Mouse (Mus musculus) cerebellum, adult (tissue): ENCODE data around the gene Gprc5d.

Experiments
- ATAC-seq: cut with Nextera tagmentation; 2 replicates; pipeline ENCODE4 v1.9.2; 2017; ENCODE audit warnings: mild to moderate bottlenecking, moderate library complexity, mixed read lengths; ENCODE audit not compliant: insufficient number of reproducible peaks, low FRiP score, low TSS enrichment

Gene Gprc5d

DNA sequence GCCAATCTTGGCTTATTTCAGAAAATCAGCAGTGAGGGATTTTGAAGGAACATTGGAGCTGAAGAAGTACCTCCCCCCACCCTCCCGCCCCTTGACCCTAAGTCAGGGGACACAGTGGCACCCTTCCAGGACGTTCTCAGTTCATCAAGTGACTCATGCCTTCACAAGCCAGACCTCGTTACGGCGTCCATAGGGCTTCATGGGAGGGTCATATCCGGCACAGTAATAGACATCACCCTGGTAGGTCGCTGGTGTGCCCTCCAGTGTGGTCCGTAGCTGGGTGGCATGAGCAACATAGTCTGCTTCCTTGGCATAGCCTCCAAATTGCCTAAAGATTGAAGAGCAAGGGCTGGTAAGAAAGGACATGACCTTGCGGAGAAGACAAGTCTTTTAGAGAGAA lies 19.7 kb upstream of the Gprc5d start:
- no peak for ATAC-seq

- ATAC-seq = no peak
These were observed 18.5 kb upstream of the Gprc5d start for GRCm38 (mm10) chr6:135136439-135137161.

DNA sequence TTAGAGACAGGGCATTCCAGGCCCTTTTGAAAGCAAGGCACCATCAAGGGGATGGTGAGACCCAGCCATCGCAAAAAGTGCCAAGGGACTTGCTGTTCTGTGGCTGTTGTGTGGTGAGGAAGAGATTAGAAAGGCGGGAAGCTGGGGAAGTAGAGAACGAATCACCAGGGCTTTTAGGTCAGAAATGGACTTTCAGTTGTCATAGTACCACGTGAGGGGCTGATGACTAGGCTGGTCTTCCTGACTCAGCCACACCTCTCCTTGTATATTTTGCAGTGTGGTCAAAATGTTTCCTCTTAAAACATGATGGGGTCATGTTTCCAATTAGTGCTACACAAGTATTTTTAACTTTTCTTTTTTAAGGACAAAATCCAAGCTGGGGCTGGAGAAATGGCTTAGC lies 17.7 kb upstream of the Gprc5d start:
- ATAC-seq = no peak

DNA sequence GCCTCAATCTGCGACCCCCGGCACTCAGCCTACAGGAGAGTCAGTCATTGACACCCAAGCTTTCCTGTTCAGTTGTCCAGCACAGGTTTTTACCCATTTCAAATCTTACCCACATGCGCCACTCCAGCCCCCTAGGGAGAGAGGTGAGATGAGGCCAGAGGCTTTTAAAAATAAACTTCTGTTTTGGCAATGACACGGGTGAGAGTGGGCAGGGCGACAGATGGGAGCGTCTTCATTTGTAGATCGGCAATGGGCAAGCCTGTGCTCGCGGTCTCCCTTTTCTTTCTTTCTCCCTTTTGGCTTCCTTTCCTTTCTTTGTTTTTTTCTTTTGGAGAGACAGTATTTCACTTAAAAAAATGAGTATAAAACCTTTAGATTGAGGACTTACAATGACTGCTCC lies 15.4 kb upstream of the Gprc5d start:
- no peak for ATAC-seq

DNA sequence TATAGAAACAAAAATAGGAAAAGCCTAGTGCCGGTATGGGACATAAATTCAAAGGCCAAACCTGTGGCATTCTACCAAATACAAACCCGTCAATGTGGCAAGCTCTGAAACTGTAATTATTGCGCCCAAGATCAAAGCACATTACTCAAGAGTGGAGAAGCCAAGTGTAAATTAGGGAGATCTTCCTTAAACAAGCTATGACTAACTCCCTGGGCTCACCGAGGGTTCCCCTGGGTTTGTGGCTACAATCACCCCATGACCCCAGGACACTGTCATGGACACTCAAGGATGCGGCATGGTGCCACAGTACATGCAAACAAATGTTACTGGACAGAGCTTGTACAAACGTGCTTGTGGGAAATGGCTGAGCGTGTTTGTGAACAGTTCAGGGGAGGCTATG lies 15.0 kb upstream of the Gprc5d start:
- no peak for ATAC-seq

DNA sequence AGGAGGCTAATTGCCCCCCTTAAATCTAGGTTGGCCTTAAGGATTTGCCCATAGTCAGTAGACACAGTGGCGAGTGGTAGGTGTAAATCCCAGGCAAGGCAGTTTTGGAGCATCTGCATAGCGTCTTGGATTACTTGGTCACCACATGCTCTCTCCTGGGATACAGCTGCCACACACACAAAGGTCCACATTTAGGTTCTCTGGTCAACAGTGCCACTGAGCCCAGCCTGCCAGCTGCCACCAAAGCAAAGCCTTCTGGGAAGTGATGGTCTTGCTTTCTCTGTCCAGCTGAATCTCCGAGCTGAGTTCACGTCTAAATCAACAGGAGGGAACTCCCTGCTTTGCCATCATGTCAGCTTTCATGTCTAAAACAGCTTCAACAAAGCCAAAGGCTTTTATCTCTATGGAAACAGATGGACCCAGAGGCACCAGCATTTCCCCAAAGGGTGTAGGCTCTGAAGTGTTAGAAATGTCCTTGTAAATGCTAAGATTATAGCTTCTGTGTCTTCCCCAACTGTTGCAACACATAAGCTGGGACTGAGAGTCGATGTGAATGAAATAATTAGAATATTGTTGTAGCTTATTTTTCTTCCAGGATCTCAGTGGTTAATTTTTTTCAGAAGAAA lies 6.8 kb upstream of the Gprc5d start:
- no peak for ATAC-seq

DNA sequence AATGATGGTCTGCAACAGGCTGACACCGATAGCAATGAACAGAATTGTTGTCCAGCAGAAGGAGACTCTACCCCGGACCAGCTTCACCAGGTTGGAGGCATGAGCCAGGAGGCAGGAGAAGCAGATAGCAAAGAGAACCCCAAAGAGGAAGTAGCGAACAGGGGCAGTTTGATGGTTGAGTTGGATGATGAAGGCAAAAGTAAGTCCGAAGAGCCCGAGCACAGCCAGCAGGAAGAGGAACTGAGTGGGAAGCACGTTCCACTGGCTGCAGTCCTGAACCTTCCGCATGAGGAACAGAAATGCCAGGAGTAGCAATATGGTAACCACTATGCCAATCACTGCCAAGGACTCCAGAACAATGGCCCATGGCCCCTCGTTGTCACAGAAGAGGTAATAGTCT lies 1.6 kb downstream of the Gprc5d start:
- ATAC-seq = no peak

DNA sequence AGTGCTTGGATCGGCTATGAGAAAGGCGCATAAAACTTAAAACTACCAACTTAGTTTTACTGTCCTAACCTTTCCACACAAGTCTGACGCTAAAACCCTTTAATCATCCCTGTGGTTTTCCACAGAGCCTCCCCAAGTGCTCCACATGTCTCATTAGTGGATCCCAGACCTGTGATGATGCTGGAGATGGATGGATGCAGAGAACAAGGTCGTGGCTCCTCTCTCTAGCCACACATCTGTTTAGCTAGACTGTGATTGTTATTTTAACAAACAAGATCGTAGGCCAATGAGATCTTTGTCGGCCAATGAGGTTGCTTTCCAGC lies 5.0 kb downstream of the Gprc5d start:
- ATAC-seq = no peak

DNA sequence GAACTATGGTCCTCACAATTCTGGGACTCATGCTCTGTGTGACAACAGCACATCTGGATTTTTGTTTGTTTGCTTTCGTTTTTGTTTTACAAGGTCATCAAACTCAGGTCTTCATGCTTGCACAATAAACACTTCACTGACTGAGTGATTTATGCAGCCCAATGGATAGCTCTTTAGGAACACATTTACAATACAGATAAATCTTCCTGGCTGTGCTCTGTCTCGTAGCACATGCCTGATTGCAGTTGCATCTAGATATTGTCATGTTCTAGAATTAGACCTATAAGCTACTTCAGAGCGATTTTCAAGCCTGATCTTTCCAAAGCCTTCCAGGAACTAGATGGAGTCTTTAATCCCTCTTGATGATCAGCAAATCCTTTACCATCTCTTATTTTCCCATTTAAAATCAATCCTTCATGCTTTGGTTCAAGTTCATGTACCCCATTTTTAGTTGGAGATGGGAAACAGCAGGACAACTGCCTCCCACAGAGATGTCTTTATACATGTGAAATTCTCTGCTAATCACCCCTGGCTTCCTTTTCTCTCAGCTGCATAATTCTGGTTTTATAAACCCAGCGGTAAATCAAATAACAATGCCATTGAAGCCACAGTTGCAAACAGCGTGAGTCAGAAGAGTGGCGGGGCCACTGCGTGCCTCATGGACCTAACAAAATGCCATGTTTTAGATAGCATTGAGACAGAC lies 5.5 kb downstream of the Gprc5d start:
- no peak for ATAC-seq

DNA sequence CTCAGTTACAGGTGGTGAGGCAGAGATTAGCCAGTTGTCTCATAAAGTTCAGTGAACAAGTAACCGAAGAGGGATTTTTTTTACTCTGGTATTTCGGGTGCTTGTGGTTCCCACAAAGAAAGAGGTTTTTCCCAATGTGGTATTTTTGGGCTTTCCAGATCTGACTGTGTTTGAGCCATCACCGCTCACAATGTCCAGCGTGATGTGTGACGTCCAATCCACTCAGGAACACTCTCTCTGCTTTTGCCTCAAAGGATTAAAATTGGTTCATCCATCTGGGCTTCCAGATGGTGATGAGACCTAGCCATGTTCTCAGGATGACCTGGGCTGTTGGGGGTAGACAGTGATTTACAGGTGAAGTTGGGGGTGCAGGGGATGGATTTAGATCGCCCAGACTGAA lies 11.1 kb downstream of the Gprc5d start:
- ATAC-seq = no peak

GRCm38 (mm10) chr6:135102736-135103303 lies 15.3 kb downstream of the Gprc5d start:
- ATAC-seq = no peak

DNA sequence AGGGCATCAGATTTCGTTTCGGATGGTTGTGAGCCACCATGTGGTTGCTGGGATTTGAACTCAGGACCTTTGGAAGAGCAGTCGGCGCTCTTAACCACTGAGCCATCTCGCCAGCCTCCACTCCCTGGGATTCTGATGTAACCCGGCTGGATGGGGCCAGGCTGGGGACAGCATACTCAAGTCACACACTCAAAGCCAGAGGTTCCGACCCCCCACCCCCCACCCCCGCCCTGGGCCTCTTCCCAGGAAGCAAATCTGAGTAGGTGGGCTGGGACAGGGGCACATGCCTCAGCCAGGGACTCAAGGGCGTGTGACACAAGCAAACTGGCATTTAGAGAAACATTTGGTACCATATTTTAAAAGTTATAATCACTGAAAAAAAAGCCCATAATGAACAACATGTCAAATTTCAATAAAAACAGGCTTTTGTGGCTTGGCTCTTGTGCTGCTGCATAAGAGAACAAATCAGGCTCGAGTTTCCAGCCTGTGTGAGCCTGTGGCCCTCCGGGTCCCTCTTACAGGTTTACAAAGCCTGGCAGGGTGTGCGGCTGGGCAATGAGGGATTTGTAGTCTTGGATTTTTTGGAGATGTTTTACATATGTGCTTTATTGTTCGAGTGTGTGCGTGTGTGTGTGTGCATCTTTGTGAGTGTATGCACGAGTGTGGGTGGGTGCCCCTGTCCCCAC lies 17.2 kb downstream of the Gprc5d start:
- ATAC-seq = no peak

GRCm38 (mm10) chr6:135092798-135093470 lies 25.1 kb downstream of the Gprc5d start:
- no peak for ATAC-seq

DNA sequence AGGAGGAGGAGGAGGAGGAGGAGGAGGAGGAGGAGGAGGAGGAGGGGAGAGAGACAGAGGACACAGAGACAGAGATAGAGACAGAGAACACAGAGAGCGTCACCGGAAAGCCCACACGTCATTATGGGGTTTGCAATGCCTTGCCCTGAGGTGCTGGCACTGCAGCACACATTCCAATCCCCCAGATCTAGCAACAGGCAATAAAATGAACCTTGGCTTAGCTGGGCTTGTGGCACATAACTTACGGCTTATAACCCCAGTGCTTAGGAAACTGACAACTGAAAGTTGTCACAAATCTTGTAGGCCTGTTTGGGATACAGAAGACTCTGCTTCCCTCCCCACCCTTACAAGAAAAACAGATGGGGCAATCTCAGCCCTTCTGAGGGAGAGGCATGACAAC lies 27.4 kb downstream of the Gprc5d start:
- ATAC-seq = no peak

- ATAC-seq = no peak
These were observed 28.3 kb downstream of the Gprc5d start for GRCm38 (mm10) chr6:135089786-135090185.

DNA sequence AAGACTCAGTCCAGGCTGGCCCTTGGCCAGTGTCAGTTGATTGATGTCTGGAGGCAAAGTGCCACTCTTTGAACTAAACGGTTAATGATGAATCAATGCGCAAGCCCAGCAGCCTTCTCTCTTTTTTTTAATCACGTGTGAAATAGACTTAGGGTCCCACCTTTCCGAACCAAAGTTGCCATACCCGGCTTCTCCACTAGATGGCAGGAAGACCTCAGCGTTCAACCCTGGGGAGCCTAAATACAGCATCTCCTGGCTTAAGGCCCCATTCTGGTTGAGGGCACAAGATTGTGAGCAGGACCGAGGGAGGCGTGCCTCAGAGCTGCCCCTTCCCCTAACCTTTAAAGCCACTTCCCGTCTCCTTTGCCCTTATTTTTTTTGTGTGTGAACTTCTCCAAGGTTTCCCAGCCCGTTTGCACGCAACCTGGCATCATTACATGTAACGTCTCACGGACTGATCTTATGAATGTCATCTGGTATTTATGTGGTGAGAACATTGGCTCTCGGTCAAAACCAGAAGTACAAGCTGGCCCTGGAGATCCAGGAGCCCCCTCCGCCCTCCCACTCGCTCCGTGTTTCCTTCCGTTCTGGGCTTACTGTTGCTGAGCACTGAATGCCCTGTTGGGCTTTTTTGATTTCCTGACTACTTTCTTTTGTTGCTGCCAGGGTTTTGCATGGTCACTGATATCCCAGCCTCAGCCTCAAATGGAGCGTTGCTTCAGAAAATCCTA lies 30.2 kb downstream of the Gprc5d start:
- ATAC-seq = peak; percentile 65

DNA sequence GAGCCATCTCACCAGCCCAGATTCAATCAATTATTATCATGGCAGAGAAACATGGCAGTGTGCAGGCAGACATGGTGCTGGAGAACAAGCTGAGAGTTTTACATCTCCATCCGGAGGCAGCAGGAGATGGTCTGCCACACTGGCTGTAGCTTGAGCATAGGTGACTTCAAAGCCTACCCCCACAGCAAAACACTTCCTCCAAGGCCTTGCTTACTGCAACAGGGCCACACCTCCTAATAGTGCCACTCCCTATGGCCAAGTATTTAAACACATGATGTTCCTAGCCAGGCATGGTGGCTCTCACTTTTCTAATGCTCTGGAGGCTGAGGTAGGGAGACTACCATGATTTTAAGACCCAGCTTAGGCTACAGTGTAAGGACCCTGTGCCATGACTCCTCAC lies 32.4 kb downstream of the Gprc5d start:
- ATAC-seq = no peak

DNA sequence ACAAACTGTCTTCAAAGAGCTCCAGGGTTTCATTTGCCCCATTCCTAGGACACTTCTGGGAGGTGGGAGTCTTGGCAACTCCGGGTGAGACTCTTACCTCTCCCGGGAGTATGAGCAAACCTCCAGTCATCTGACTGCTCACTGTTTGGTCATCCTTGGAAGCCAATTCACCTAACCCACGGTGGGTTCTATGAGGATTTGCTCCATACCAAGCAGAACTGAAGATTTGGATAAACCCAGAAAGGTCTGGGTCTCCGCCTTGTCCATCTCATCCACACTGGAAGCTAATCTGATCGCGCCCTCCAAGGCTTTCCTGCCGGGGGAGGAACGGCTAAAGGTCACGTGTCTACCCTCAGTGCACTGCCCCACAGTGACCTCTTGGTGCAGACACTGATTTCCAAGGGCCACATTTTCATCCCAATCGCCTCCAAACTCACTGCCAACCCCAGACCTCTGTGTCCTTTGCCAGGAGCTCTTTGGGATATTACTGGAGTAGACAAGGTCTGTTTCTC lies 34.0 kb downstream of the Gprc5d start:
- ATAC-seq = no peak

DNA sequence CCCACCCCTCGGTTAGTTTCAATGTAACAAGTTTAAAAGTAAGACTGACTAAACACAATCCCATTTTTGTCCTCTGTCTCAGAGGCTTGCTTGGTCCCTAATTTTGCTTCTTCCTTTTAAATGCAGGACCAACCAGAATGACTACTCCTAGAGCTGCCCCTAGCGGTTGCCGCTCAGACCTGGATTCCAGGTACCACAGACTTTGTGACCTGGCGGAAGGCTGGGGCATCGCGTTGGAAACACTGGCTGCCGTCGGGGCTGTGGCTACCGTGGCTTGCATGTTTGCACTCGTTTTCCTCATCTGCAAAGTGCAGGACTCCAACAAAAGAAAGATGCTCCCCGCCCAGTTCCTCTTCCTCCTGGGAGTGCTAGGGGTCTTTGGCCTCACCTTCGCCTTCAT lies 39.7 kb downstream of the Gprc5d start:
- no peak for ATAC-seq

DNA sequence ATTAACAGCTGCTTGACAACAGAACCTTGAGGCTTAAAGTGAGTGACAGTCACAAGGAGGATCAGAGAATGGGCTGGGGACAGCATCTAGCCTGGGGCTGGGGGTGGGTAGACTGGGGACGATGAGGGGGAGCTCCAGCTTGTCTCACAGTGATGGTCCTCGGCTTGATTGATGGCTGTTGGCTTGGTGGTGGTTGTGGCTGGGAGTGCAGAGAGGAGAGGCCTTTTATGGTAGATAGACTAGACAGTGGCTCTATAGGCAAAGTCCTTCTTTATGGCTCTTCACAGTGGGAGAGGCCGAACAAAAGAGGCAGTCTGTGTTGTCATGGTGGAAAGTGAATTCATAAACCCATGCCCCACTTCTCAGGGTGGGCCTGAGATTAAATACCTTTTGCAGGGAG lies 41.9 kb downstream of the Gprc5d start:
- ATAC-seq = no peak
